Mouse (Mus musculus): ENCODE data around the gene Ghr.

Ghr gene

GRCm38 (mm10) chr15:3290435-3290834 is 292.9 kb downstream of the Ghr start:
- no peak for DNase-seq (ENCODE audit: low spot score)

GRCm38 (mm10) chr15:3286032-3286431 is 297.3 kb downstream of the Ghr start:
- DNase-seq (ENCODE audit: low spot score): no peak

- no peak for DNase-seq (ENCODE audit: low spot score)
Observed at GRCm38 (mm10) chr15:3281737-3282136, 301.6 kb downstream of the Ghr start.

- no peak for DNase-seq (ENCODE audit: low spot score)
Observed at GRCm38 (mm10) chr15:3281216-3281615, 302.1 kb downstream of the Ghr start.

GRCm38 (mm10) chr15:3279242-3279641 is 304.1 kb downstream of the Ghr start:
- no peak for DNase-seq (ENCODE audit: low spot score)

- no peak for DNase-seq (ENCODE audit: low spot score)
Observed at GRCm38 (mm10) chr15:3277391-3277790, 305.9 kb downstream of the Ghr start.

GRCm38 (mm10) chr15:3273191-3273590 is 310.1 kb downstream of the Ghr start:
- DNase-seq (ENCODE audit: low spot score): no peak

GRCm38 (mm10) chr15:3271216-3271615 is 312.1 kb downstream of the Ghr start:
- no peak for DNase-seq (ENCODE audit: low spot score)

- DNase-seq (ENCODE audit: low spot score): peak; percentile 83
Observed at GRCm38 (mm10) chr15:3270646-3271077, 312.6 kb downstream of the Ghr start.

- DNase-seq (ENCODE audit: low spot score): no peak
Observed at GRCm38 (mm10) chr15:3269996-3270645, 313.2 kb downstream of the Ghr start.

GRCm38 (mm10) chr15:3269496-3269895 is 313.8 kb downstream of the Ghr start:
- no peak for DNase-seq (ENCODE audit: low spot score)

GRCm38 (mm10) chr15:3268247-3268646 is 315.0 kb downstream of the Ghr start, which contains the start of gene Selenop:
Gene Selenop (plus strand): TSS chr15:3268547.
- DNase-seq (ENCODE audit: low spot score): no peak

Measured in ovary, postnatal 10 days (tissue).